Mouse (Mus musculus): Measurements from ENCODE around the gene Mocs2.

Mocs2 gene

GRCm38 (mm10) chr13:114817751-114818360, at the start of gene Mocs2:
Gene Mocs2, plus strand, starts transcription at chr13:114818236.
- peak; percentile 76 to 89 for DNase-seq (ENCODE audit: low spot score in 2 of 2)

- DNase-seq (ENCODE audit: low spot score in 2 of 2) = no peak
These were observed 26.5 kb upstream of the Mocs2 start for GRCm38 (mm10) chr13:114791511-114791910.

- DNase-seq (ENCODE audit: low spot score in 2 of 2) = peak; percentile 16 to 63
These were observed 24.6 kb upstream of the Mocs2 start for GRCm38 (mm10) chr13:114793250-114794030.

GRCm38 (mm10) chr13:114801857-114802256, 16.2 kb upstream of the Mocs2 start:
- no peak for DNase-seq (ENCODE audit: low spot score in 2 of 2)

- no peak for DNase-seq (ENCODE audit: low spot score in 2 of 2)
These were observed 15.1 kb upstream of the Mocs2 start for GRCm38 (mm10) chr13:114802971-114803370.

GRCm38 (mm10) chr13:114809624-114810210, 8.3 kb upstream of the Mocs2 start:
- no peak for DNase-seq (ENCODE audit: low spot score in 2 of 2)

GRCm38 (mm10) chr13:114818513-114818912, 477 bp downstream of the Mocs2 start:
- DNase-seq (ENCODE audit: low spot score in 2 of 2) = no peak

GRCm38 (mm10) chr13:114822871-114823270, 4.8 kb downstream of the Mocs2 start:
- no peak for DNase-seq (ENCODE audit: low spot score in 2 of 2)

GRCm38 (mm10) chr13:114825377-114825855, 7.4 kb downstream of the Mocs2 start:
- no peak for DNase-seq (ENCODE audit: low spot score in 2 of 2)

- no peak for DNase-seq (ENCODE audit: low spot score in 2 of 2)
These were observed 13.4 kb downstream of the Mocs2 start for GRCm38 (mm10) chr13:114831367-114831833.

- DNase-seq (ENCODE audit: low spot score in 2 of 2) = no peak
These were observed 14.7 kb downstream of the Mocs2 start for GRCm38 (mm10) chr13:114832761-114833160.

- DNase-seq (ENCODE audit: low spot score in 2 of 2) = no peak
These were observed 15.3 kb downstream of the Mocs2 start for GRCm38 (mm10) chr13:114833351-114833750.

- no peak for DNase-seq (ENCODE audit: low spot score in 2 of 2)
These were observed 16.5 kb downstream of the Mocs2 start for GRCm38 (mm10) chr13:114834580-114834979.

GRCm38 (mm10) chr13:114837061-114837460, 19.0 kb downstream of the Mocs2 start:
- DNase-seq (ENCODE audit: low spot score in 2 of 2) = no peak

GRCm38 (mm10) chr13:114838535-114838990, 20.5 kb downstream of the Mocs2 start:
- peak; percentile 26 to 52 for DNase-seq (ENCODE audit: low spot score in 2 of 2)

GRCm38 (mm10) chr13:114839098-114839497, 21.1 kb downstream of the Mocs2 start:
- DNase-seq (ENCODE audit: low spot score in 2 of 2) = no peak

- DNase-seq (ENCODE audit: low spot score in 2 of 2) = no peak
These were observed 22.5 kb downstream of the Mocs2 start for GRCm38 (mm10) chr13:114840545-114840944.

GRCm38 (mm10) chr13:114843318-114843717, 25.3 kb downstream of the Mocs2 start:
- no peak for DNase-seq (ENCODE audit: low spot score in 2 of 2)

- no peak for DNase-seq (ENCODE audit: low spot score in 2 of 2)
These were observed 27.8 kb downstream of the Mocs2 start for GRCm38 (mm10) chr13:114845804-114846203.

- no peak for DNase-seq (ENCODE audit: low spot score in 2 of 2)
These were observed 30.9 kb downstream of the Mocs2 start for GRCm38 (mm10) chr13:114848945-114849344.

- no peak for DNase-seq (ENCODE audit: low spot score in 2 of 2)
These were observed 34.5 kb downstream of the Mocs2 start for GRCm38 (mm10) chr13:114852264-114853111.

Data from frontal cortex, postnatal 10 days (tissue).